Mouse (Mus musculus): ENCODE results near the gene Qprt. TPM values are rescaled to one million over a fixed set of nuclear protein-coding genes. Genes with fewer than 3 reads are reported as not detected.

The Qprt gene
- polyA plus RNA-seq, 1 experiment from 2014 or later = 2.5 TPM

- Histone ChIP-seq H3K4me1 (ENCODE audit: control insufficient read depth, insufficient read depth, low read length) (no peaks in the 10 kb centered on the region), H3K36me3 (replicated peaks; ENCODE audit: control insufficient read depth, insufficient read depth, low read depth, low read length) (no peaks in the 10 kb centered on the region), H3K9me3 (replicated peaks; ENCODE audit: control insufficient read depth, low read length) (no peaks in the 10 kb centered on the region), H3K4me2 (ENCODE audit: low read depth, low read length) (no peak overlapping the region), H3K4me3 (ENCODE audit: low read depth, low read length) (no peak overlapping the region), H3K27me3 (ENCODE audit: control insufficient read depth, insufficient read depth, low read length) (no peaks in the 10 kb centered on the region), H3K27ac (replicated peaks; ENCODE audit: low read depth, low read length) (no peak overlapping the region), H3K9ac (replicated peaks; ENCODE audit: low read length) (no peak overlapping the region)
- no peak for ATAC-seq (replicated peaks; ENCODE audit: insufficient number of reproducible peaks, low FRiP score, low TSS enrichment, low read depth)
- 72% methylated on average over 3 of the region's 3 CpGs for WGBS
- no peak for DNase-seq (ENCODE audit: low spot score)
These were observed 25.9 kb upstream of the Qprt start for GRCm38 (mm10) chr7:127147901-127148300.

GRCm38 (mm10) chr7:127146267-127146603 lies 24.2 kb upstream of the Qprt start:
- Histone ChIP-seq H3K27me3 (ENCODE audit: control insufficient read depth, insufficient read depth, low read length) (no peaks in the 10 kb centered on the region), H3K27ac (replicated peaks; ENCODE audit: low read depth, low read length) (no peak overlapping the region)
- 49% methylated on average over 2 of the region's 2 CpGs for WGBS

GRCm38 (mm10) chr7:127145387-127146266 lies 23.6 kb upstream of the Qprt start:
- no peaks in the 10 kb centered on the region for H3K9me3 ChIP-seq (replicated peaks; ENCODE audit: control insufficient read depth, low read length)
- 48% methylated on average over 9 of the region's 9 CpGs for WGBS
- H3K4me2 ChIP-seq (ENCODE audit: low read depth, low read length) = no peak overlapping the region
- H3K4me1 ChIP-seq (ENCODE audit: control insufficient read depth, insufficient read depth, low read length) = no peaks in the 10 kb centered on the region
- peak; percentile 16 for DNase-seq (ENCODE audit: low spot score)
- H3K27me3 ChIP-seq (ENCODE audit: control insufficient read depth, insufficient read depth, low read length) = no peaks in the 10 kb centered on the region
- no peak overlapping the region for H3K4me3 ChIP-seq (ENCODE audit: low read depth, low read length)
- H3K36me3 ChIP-seq (replicated peaks; ENCODE audit: control insufficient read depth, insufficient read depth, low read depth, low read length) = no peaks in the 10 kb centered on the region
- no peak overlapping the region for H3K9ac ChIP-seq (replicated peaks; ENCODE audit: low read length)
- no peak overlapping the region for H3K27ac ChIP-seq (replicated peaks; ENCODE audit: low read depth, low read length)
- ATAC-seq (replicated peaks; ENCODE audit: insufficient number of reproducible peaks, low FRiP score, low TSS enrichment, low read depth) = no peak

More at GRCm38 (mm10) chr7:127146267-127146603, 24.2 kb upstream of the Qprt start:
- Histone ChIP-seq H3K4me2 (ENCODE audit: low read depth, low read length) (no peak overlapping the region), H3K9me3 (replicated peaks; ENCODE audit: control insufficient read depth, low read length) (no peaks in the 10 kb centered on the region), H3K9ac (replicated peaks; ENCODE audit: low read length) (no peak overlapping the region), H3K36me3 (replicated peaks; ENCODE audit: control insufficient read depth, insufficient read depth, low read depth, low read length) (no peaks in the 10 kb centered on the region), H3K4me1 (ENCODE audit: control insufficient read depth, insufficient read depth, low read length) (no peaks in the 10 kb centered on the region), H3K4me3 (ENCODE audit: low read depth, low read length) (no peak overlapping the region)
- ATAC-seq (replicated peaks; ENCODE audit: insufficient number of reproducible peaks, low FRiP score, low TSS enrichment, low read depth) (no peak), DNase-seq (ENCODE audit: low spot score) (no peak)

- no peak overlapping the region for H3K9ac ChIP-seq (replicated peaks; ENCODE audit: low read length)
- H3K4me3 ChIP-seq (ENCODE audit: low read depth, low read length) = no peak overlapping the region
- ATAC-seq (replicated peaks; ENCODE audit: insufficient number of reproducible peaks, low FRiP score, low TSS enrichment, low read depth) (no peak), DNase-seq (ENCODE audit: low spot score) (no peak)
- no peaks in the 10 kb centered on the region for H3K9me3 ChIP-seq (replicated peaks; ENCODE audit: control insufficient read depth, low read length)
- WGBS = 92% methylated on average over 7 of the region's 7 CpGs
- H3K4me1 ChIP-seq (ENCODE audit: control insufficient read depth, insufficient read depth, low read length) = no peaks in the 10 kb centered on the region
- no peak overlapping the region for H3K27ac ChIP-seq (replicated peaks; ENCODE audit: low read depth, low read length)
- H3K4me2 ChIP-seq (ENCODE audit: low read depth, low read length) = no peak overlapping the region
- no peaks in the 10 kb centered on the region for H3K27me3 ChIP-seq (ENCODE audit: control insufficient read depth, insufficient read depth, low read length)
- no peaks in the 10 kb centered on the region for H3K36me3 ChIP-seq (replicated peaks; ENCODE audit: control insufficient read depth, insufficient read depth, low read depth, low read length)
These were observed 22.4 kb upstream of the Qprt start for GRCm38 (mm10) chr7:127144412-127144811.

- H3K4me2 ChIP-seq (ENCODE audit: low read depth, low read length) = no peak overlapping the region
- no peaks in the 10 kb centered on the region for H3K4me1 ChIP-seq (ENCODE audit: control insufficient read depth, insufficient read depth, low read length)
- DNase-seq (ENCODE audit: low spot score) (no peak), ATAC-seq (replicated peaks; ENCODE audit: insufficient number of reproducible peaks, low FRiP score, low TSS enrichment, low read depth) (no peak)
- 86% methylated on average over 4 of the region's 4 CpGs for WGBS
- H3K27ac ChIP-seq (replicated peaks; ENCODE audit: low read depth, low read length) = no peak overlapping the region
- no peaks in the 10 kb centered on the region for H3K9me3 ChIP-seq (replicated peaks; ENCODE audit: control insufficient read depth, low read length)
- no peaks in the 10 kb centered on the region for H3K36me3 ChIP-seq (replicated peaks; ENCODE audit: control insufficient read depth, insufficient read depth, low read depth, low read length)
- H3K4me3 ChIP-seq (ENCODE audit: low read depth, low read length) = no peak overlapping the region
- no peak overlapping the region for H3K9ac ChIP-seq (replicated peaks; ENCODE audit: low read length)
- no peaks in the 10 kb centered on the region for H3K27me3 ChIP-seq (ENCODE audit: control insufficient read depth, insufficient read depth, low read length)
These were observed 20.6 kb upstream of the Qprt start for GRCm38 (mm10) chr7:127142666-127143065.

GRCm38 (mm10) chr7:127142214-127142613 lies 20.2 kb upstream of the Qprt start:
- no peak overlapping the region for H3K4me2 ChIP-seq (ENCODE audit: low read depth, low read length)
- H3K27ac ChIP-seq (replicated peaks; ENCODE audit: low read depth, low read length) = no peak overlapping the region
- H3K36me3 ChIP-seq (replicated peaks; ENCODE audit: control insufficient read depth, insufficient read depth, low read depth, low read length) = no peaks in the 10 kb centered on the region
- H3K9me3 ChIP-seq (replicated peaks; ENCODE audit: control insufficient read depth, low read length) = no peaks in the 10 kb centered on the region
- DNase-seq (ENCODE audit: low spot score) (no peak), ATAC-seq (replicated peaks; ENCODE audit: insufficient number of reproducible peaks, low FRiP score, low TSS enrichment, low read depth) (no peak)
- H3K4me3 ChIP-seq (ENCODE audit: low read depth, low read length) = no peak overlapping the region
- no peak overlapping the region for H3K9ac ChIP-seq (replicated peaks; ENCODE audit: low read length)
- WGBS = 60% methylated on average over 2 of the region's 2 CpGs
- no peaks in the 10 kb centered on the region for H3K27me3 ChIP-seq (ENCODE audit: control insufficient read depth, insufficient read depth, low read length)
- H3K4me1 ChIP-seq (ENCODE audit: control insufficient read depth, insufficient read depth, low read length) = no peaks in the 10 kb centered on the region

GRCm38 (mm10) chr7:127140623-127141404 lies 18.8 kb upstream of the Qprt start:
- Histone ChIP-seq H3K4me2 (ENCODE audit: low read depth, low read length) (no peak overlapping the region), H3K4me1 (ENCODE audit: control insufficient read depth, insufficient read depth, low read length) (no peaks in the 10 kb centered on the region), H3K4me3 (ENCODE audit: low read depth, low read length) (no peak overlapping the region), H3K27me3 (ENCODE audit: control insufficient read depth, insufficient read depth, low read length) (no peaks in the 10 kb centered on the region), H3K9ac (replicated peaks; ENCODE audit: low read length) (no peak overlapping the region), H3K36me3 (replicated peaks; ENCODE audit: control insufficient read depth, insufficient read depth, low read depth, low read length) (no peaks in the 10 kb centered on the region), H3K27ac (replicated peaks; ENCODE audit: low read depth, low read length) (no peak overlapping the region), H3K9me3 (replicated peaks; ENCODE audit: control insufficient read depth, low read length) (no peaks in the 10 kb centered on the region)
- no peak for DNase-seq (ENCODE audit: low spot score)
- ATAC-seq (replicated peaks; ENCODE audit: insufficient number of reproducible peaks, low FRiP score, low TSS enrichment, low read depth) = no peak
- WGBS = 65% methylated on average over 7 of the region's 7 CpGs

GRCm38 (mm10) chr7:127139562-127139961 lies 17.5 kb upstream of the Qprt start:
- Histone ChIP-seq H3K27me3 (ENCODE audit: control insufficient read depth, insufficient read depth, low read length) (no peaks in the 10 kb centered on the region), H3K36me3 (replicated peaks; ENCODE audit: control insufficient read depth, insufficient read depth, low read depth, low read length) (no peaks in the 10 kb centered on the region), H3K4me2 (ENCODE audit: low read depth, low read length) (no peak overlapping the region), H3K9me3 (replicated peaks; ENCODE audit: control insufficient read depth, low read length) (no peaks in the 10 kb centered on the region), H3K27ac (replicated peaks; ENCODE audit: low read depth, low read length) (no peak overlapping the region), H3K4me3 (ENCODE audit: low read depth, low read length) (no peak overlapping the region), H3K9ac (replicated peaks; ENCODE audit: low read length) (no peak overlapping the region), H3K4me1 (ENCODE audit: control insufficient read depth, insufficient read depth, low read length) (no peaks in the 10 kb centered on the region)
- WGBS = 51% methylated on average over 5 of the region's 5 CpGs
- DNase-seq (ENCODE audit: low spot score) (no peak), ATAC-seq (replicated peaks; ENCODE audit: insufficient number of reproducible peaks, low FRiP score, low TSS enrichment, low read depth) (no peak)
